Mouse (Mus musculus) forebrain, embryonic 14.5 days (tissue): ENCODE measurements at regions not wholly inside any gene's neighbourhood (a gene's known extent, or its start where the extent isn't known, plus 50 kb on each side); places are given as distances from the start of the nearest gene placed in this dataset.

Experiments used
- ATAC-seq: fragments of 200-750 bp; cut with Nextera tagmentation; 2 replicates; pipeline ENCODE4 v1.8.0; 2017; ENCODE audit warnings: mild to moderate bottlenecking, moderate library complexity
- DNase-seq: peaks from one replicate; pipeline ENCODE4 v3.0.0-alpha.2; 2015; ENCODE audit warnings: low spot score
- H3K27ac ChIP-seq: fragments of 300-500 bp; sonication (generic); 2 replicates; pipeline ENCODE4 v1.5.1; 2014; ENCODE audit warnings: low read depth, mild to moderate bottlenecking, control low read depth, low read length, moderate library complexity
- H3K27me3 ChIP-seq: fragments of 300-500 bp; sonication (generic); replicated peaks from 2 replicates; pipeline ENCODE4 v1.6.1; 2014; ENCODE audit warnings: low read length, control low read depth, mixed read lengths; ENCODE audit not compliant: control insufficient read depth, insufficient read depth
- H3K36me3 ChIP-seq: fragments of 300-500 bp; sonication (generic); 2 replicates; pipeline ENCODE4 v1.6.1; 2014; ENCODE audit warnings: low read length, control low read depth; ENCODE audit not compliant: control insufficient read depth, insufficient read depth
- H3K4me1 ChIP-seq: fragments of 300-500 bp; sonication (generic); 2 replicates; pipeline ENCODE4 v1.6.1; 2014; ENCODE audit warnings: antibody characterized with exemption, low read length, control low read depth; ENCODE audit not compliant: control insufficient read depth, insufficient read depth
- H3K4me2 ChIP-seq: fragments of 300-500 bp; sonication (generic); 2 replicates; pipeline ENCODE4 v1.6.1; 2014; ENCODE audit warnings: mild to moderate bottlenecking, control low read depth, low read length
- H3K4me3 ChIP-seq: fragments of 300-500 bp; sonication (generic); 2 replicates; pipeline ENCODE4 v1.5.1; 2014; ENCODE audit warnings: low read depth, low read length, control low read depth
- H3K9ac ChIP-seq: fragments of 300-500 bp; sonication (generic); 2 replicates; pipeline ENCODE4 v1.6.1; 2014; ENCODE audit warnings: mild to moderate bottlenecking, low read length, control low read depth, moderate library complexity
- H3K9me3 ChIP-seq: fragments of 300-500 bp; sonication (generic); replicated peaks from 2 replicates; pipeline ENCODE4 v1.6.1; 2016; ENCODE audit warnings: low read length, control low read depth, mixed read lengths; ENCODE audit not compliant: control insufficient read depth
- WGBS: fragments of 180-500 bp; shearing (Covaris S2); extraction: QIAGEN DNeasy Blood & Tissue Kit; methylation state at CpG from one replicate; pipeline ENCODE4 v1.1.7; 2014; 5-methylcytosine and 5-hydroxymethylcytosine counted together

DNA sequence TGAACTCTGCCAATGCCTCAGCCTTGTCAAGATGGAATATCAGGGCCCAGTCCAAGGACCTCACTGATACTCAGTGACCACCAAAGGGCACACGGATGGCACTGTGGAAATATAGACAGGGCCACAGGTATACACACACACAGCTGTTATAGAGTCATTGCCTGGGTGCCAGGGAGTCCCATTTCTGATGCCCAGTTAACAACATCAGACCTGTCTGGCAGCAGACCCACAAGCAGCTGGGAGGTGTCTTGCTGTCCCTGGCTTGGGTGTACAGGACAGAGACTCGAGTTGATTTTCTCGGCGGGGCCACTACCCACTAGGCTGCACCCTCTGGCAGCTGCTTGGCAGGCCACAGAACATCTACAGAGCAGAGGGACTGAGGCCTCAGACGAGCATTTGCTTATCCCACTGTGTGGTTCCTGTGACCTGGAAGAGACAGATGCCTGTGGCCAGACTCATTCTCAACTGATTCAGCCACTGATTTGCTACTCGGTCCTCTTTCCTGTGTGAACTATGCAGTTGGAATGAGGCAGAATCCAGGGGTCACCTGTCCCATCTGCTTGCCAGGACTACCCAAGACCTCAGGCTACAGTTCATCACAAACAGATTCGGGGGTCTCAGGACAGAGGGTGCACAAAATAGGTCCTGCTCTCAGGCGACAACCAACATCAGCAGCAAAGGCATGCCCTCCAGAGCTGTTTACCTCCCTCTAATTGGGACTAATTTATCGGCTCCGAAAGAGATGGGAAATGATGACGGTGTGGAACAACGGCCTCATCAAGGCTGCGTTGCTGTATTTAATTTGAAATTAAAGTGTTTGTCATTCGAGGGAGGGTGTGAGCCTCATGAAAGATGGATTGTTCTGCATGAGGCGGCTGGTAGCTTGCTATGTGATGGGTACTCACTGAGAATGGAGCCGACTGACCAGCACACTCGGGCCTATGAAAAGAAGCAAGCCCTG, 110.0 kb upstream of the Ppp1r26 start:
- Histone ChIP-seq H3K9me3 (no peaks in the 10 kb centered on the region), H3K36me3 (no peaks in the 10 kb centered on the region), H3K27me3 (no peaks in the 10 kb centered on the region), H3K9ac (no peak overlapping the region), H3K4me3 (no peak overlapping the region), H3K4me1 (peaks cover 16% of the 10 kb centered on the region), H3K27ac (peak overlapping the region; percentile 14), H3K4me2 (no peak overlapping the region)
- DNase-seq (peak; percentile 34), ATAC-seq (no peak; the same call in 1 of the 2 replicates)
- 45% methylated on average over 17 of the region's 17 CpGs for WGBS

DNA sequence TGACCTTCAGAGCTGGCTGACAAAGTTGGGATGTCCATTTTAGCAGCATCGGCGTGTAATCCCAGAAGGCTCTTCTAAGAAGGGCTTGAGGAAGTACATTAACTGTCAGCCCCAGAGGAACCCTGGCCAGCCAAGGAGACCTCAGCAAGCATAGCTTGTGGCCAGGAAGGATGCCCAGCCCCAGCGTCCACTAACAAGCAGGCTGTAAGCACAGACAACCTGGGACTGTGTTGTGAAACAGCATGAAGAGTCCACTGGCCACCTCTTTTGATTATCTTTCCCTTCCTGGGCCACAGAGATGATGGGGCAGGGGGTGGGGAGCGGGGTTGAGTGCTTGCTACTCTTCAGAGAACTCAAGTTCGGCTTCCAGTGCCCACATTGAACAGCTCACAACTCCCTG, 109.0 kb upstream of the Ppp1r26 start:
- ATAC-seq = no peak

DNA sequence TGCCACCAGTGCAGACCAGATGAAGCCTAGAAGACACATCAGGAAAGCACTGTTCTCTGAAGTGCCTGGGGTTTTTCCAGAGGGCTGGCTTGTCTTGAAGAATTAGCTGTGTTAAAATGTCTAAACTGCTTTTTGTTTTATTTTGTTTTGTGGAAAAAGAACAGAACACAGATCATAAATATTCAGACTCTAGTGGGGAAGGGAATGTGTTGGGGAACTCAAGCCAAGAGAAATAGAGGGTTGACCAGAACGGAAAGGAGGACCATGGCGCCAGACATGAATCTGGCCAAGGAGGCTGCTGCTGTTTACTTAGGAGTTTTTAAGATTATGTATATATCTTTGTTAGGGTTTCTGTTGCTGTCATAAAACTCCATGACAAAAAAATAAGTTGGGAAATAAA, 105.3 kb upstream of the Ppp1r26 start:
- Histone ChIP-seq H3K36me3 (no peaks in the 10 kb centered on the region), H3K9me3 (no peaks in the 10 kb centered on the region), H3K27me3 (no peaks in the 10 kb centered on the region), H3K4me3 (no peak overlapping the region), H3K4me2 (no peak overlapping the region), H3K4me1 (peaks cover 4% of the 10 kb centered on the region), H3K9ac (no peak overlapping the region), H3K27ac (no peak overlapping the region)
- WGBS = 94% methylated on average over 2 of the region's 2 CpGs
- no peak for DNase-seq
- no peak for ATAC-seq

More for the DNA sequence above, 109.0 kb upstream of the Ppp1r26 start:
- Histone ChIP-seq H3K9ac (no peak overlapping the region), H3K4me2 (no peak overlapping the region), H3K4me3 (no peak overlapping the region), H3K36me3 (no peaks in the 10 kb centered on the region), H3K27ac (0 out of 2 replicates have a peak overlapping the region, but pooled peaks have one; percentile 14), H3K4me1 (peaks cover 16% of the 10 kb centered on the region), H3K27me3 (no peaks in the 10 kb centered on the region), H3K9me3 (no peaks in the 10 kb centered on the region)
- 84% methylated on average over 5 of the region's 5 CpGs for WGBS
- DNase-seq = no peak

DNA sequence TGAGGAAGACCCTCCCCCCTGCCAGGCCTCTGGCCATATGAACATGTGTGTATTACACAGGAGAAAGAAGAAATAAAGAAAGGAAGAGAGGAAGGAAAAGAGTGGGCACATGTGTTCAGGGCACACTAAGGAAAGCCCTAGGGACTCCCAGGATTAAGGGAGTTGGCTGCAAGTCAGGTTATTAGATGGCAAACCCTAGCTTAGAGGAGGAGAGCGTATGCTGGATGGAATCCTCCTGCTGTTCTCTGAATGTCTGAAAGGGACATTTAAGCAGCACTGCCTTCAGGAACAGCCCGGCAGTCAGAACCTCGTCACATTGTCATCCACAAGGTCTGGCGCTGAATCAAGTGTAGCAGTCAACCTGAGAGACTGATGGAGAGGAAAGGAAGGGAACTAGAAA, 98.1 kb upstream of the Ppp1r26 start:
- WGBS = 71% methylated on average over 4 of the region's 4 CpGs
- Histone ChIP-seq H3K4me3 (no peak overlapping the region), H3K27me3 (no peaks in the 10 kb centered on the region), H3K4me2 (no peak overlapping the region), H3K9ac (no peak overlapping the region), H3K4me1 (no peaks in the 10 kb centered on the region), H3K27ac (no peak overlapping the region), H3K9me3 (no peaks in the 10 kb centered on the region), H3K36me3 (no peaks in the 10 kb centered on the region)
- DNase-seq (no peak), ATAC-seq (no peak)

DNA sequence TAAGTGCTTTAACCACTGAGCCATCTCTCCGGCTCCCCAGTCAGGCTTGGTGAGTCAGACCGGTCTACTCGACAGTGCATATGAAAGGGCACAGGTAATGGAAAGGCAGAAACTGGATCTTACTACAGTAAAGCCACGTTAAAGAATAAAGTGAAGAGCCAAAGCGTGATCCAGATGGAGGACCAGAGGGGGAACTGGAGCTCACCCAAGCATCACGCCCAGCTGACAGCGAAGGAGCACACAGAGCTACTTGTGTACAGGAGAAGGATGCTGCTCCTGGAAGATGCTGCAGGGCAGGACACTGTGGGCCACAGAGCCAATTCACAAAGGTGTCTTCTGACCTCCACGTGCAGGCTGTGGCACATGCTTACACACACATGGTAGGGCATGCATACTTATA, 96.7 kb upstream of the Ppp1r26 start:
- H3K9me3 ChIP-seq = no peaks in the 10 kb centered on the region
- no peaks in the 10 kb centered on the region for H3K27me3 ChIP-seq
- H3K36me3 ChIP-seq = no peaks in the 10 kb centered on the region
- no peak for ATAC-seq
- no peak for DNase-seq
- no peaks in the 10 kb centered on the region for H3K4me1 ChIP-seq
- WGBS = 76% methylated on average over 8 of the region's 8 CpGs
- H3K9ac ChIP-seq = no peak overlapping the region
- no peak overlapping the region for H3K4me3 ChIP-seq
- no peak overlapping the region for H3K4me2 ChIP-seq
- no peak overlapping the region for H3K27ac ChIP-seq

DNA sequence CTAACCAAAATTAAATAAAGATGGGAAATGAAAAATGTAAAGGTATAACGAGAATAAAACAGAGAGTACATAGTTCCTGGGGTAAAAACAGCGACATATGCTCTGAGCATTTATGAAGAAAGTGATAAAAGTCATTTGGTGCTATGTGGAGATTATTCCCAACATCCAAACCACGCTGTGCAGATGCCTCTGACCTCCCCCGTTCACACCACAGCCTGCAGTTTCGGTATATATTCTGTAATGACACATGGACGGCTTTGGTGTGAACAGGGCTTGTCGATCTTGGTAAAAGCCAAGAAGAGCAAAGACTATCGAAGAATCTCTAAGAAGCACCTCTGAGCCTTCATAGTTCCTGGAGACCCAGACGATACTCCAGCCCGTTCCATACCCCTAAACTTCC, 95.2 kb upstream of the Ppp1r26 start:
- DNase-seq = no peak
- ATAC-seq = no peak
- no peaks in the 10 kb centered on the region for H3K36me3 ChIP-seq
- H3K27me3 ChIP-seq = no peaks in the 10 kb centered on the region
- 88% methylated on average over 10 of the region's 10 CpGs for WGBS
- H3K4me3 ChIP-seq = no peak overlapping the region
- no peak overlapping the region for H3K4me2 ChIP-seq
- H3K27ac ChIP-seq = no peak overlapping the region
- H3K9ac ChIP-seq = no peak overlapping the region
- no peaks in the 10 kb centered on the region for H3K9me3 ChIP-seq
- H3K4me1 ChIP-seq = no peaks in the 10 kb centered on the region

DNA sequence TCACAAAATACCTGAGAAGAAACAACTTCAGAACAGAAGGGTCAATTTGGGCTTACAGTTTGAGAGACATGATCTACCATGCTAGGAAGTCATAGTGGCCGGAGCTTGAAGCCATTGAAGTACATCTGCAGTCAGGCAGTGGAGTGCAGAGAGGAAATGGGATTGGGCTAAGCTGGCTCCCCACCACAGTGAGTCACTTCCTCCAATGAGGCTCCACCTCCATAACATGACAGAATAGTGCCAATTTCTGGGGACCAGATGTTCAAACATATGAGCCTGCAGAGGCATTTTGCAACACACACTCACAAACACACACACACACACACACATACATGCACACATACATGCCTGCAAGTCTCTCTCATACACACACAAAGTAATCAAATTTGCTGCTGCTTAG, 93.7 kb upstream of the Ppp1r26 start:
- Histone ChIP-seq H3K36me3 (no peaks in the 10 kb centered on the region), H3K27me3 (no peaks in the 10 kb centered on the region), H3K4me1 (no peaks in the 10 kb centered on the region), H3K9me3 (no peaks in the 10 kb centered on the region), H3K27ac (no peak overlapping the region), H3K9ac (no peak overlapping the region), H3K4me2 (no peak overlapping the region), H3K4me3 (no peak overlapping the region)
- no peak for ATAC-seq
- no peak for DNase-seq
- 91% methylated on average over 1 of the region's 1 CpGs for WGBS

DNA sequence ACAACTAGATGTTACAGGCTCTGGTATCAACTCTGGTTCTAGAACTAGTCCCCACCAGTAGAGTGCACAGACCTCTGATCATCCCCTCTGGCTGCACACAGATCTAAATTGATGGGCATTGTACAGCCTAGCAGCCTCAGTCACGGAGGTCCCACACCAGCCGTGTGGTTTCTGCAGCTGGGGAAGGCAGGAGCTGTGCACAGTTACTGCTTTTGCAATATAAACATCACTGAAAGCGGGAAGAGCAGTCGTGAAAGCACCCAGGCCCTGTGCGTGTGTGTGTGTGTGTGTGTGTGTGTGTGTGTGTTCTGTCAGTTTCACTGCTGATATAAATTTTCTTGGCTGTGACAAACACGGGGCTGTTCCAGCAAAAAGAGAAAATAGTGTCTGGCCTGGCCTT, 84.4 kb upstream of the Ppp1r26 start:
- no peak overlapping the region for H3K9ac ChIP-seq
- no peak overlapping the region for H3K4me2 ChIP-seq
- no peaks in the 10 kb centered on the region for H3K4me1 ChIP-seq
- H3K4me3 ChIP-seq = no peak overlapping the region
- H3K27me3 ChIP-seq = no peaks in the 10 kb centered on the region
- DNase-seq (no peak), ATAC-seq (no peak)
- H3K27ac ChIP-seq = no peak overlapping the region
- WGBS = 75% methylated on average over 6 of the region's 6 CpGs
- H3K36me3 ChIP-seq = no peaks in the 10 kb centered on the region
- no peaks in the 10 kb centered on the region for H3K9me3 ChIP-seq

DNA sequence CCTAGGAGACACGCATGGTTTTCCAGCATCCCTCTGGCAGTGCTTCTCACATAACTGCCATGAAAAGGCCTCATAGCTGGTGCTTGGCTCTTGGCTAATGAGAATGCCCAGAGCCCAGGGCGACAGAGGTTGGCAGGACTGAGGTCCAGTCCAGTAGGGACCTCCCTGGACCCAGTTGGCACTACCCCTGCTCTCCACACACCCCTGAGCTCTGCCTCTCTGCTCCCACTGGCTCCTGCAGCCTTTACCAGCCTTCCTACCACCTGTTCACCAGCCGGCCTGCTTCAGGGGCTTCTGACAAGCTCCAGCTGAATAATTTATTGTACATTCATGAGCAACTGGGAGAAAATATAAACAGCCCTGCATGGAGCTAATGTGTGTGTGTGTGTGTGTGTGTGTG, 82.0 kb upstream of the Ppp1r26 start:
- Histone ChIP-seq H3K27me3 (no peaks in the 10 kb centered on the region), H3K4me3 (no peak overlapping the region), H3K4me2 (no peak overlapping the region), H3K9me3 (no peaks in the 10 kb centered on the region), H3K27ac (no peak overlapping the region), H3K4me1 (peaks cover 1% of the 10 kb centered on the region), H3K36me3 (no peaks in the 10 kb centered on the region), H3K9ac (no peak overlapping the region)
- no peak for DNase-seq
- WGBS = 62% methylated on average over 3 of the region's 3 CpGs
- no peak for ATAC-seq
